Mouse (Mus musculus) embryo, embryonic 10 days (tissue): Measurements from ENCODE around the gene Nupl1.

ENCODE experiments used
- DNase-seq: peaks from one replicate; pipeline ENCODE4 v3.0.0-alpha.2; 2015; ENCODE audit warnings: low spot score

Gene Nupl1

DNA sequence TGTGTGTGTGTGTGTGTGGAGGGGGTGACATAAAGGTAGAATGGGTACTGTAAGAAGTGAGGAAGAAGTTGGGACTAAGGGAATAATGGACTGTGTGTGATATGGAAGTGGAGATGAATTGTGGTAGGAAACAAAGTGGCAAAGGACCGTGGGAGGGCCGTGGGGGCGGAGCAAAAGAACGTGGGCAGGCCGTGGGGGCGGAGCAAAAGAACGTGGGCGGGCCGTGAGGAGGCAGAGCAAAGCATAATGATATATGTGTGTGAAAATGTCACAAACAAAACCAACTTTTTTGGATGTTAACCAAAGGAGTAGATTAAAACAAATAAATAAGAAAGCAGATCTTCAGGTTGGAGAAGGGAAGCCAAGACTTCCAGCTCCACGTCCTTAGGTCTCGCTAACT, 98.9 kb downstream of the Nupl1 start:
- no peak for DNase-seq

DNA sequence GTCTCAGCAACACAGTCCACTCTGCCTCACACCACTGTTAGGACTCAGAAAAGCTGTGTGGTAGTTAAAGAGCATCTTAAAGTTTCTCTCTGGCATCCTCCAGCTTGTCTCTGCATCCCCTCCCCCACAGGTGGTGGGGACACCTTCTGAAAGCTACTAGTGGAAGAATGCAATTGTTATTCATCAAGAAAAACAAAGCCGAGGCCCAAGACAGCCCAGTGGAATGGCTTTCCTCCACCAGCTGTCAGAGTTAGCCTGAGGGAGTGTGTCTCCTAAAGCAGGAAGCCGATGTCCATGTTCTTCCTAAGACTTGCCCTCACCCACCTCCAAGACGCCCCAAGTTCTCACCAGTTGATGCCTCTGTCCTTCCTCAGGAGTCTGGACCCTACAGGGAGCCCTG, 102.3 kb downstream of the Nupl1 start:
- DNase-seq = no peak

DNA sequence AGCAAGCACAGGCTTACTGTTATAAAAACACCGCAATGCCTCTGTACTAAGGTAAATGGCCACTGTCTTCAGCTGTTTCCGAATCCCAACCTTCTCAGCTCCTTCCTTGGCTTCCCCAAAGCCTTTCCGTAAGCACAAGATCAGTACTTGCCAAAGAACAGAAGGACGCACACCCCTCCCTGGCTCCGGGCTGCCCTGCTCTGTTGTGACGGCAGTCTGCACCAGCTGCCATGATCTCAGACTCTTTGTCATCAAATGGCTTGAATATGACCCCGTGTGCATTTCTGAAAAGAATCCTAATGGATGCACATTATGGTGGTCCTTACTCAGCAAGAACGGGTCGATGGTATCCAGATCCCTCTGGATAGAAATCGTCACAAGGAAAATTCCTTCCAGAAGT, 108.0 kb downstream of the Nupl1 start:
- DNase-seq = no peak

DNA sequence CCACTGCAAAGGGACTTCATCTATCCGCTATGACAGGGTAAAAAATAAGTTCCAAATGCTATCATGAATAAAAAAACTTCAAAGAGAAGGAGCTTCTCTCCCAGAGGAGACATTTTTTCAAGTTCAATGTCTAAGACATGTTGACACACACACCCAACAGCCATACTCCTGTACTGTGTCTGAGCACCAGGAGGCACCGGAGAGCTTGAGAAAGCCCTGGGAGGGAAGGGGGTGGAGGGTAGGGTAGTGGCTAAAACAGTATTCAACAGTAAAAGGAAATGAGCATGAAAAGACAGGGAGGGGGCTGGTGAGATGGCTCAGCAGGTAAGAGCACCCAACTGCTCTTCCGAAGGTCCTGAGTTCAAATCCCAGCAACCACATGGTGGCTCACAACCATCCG, 112.9 kb downstream of the Nupl1 start:
- DNase-seq = no peak

DNA sequence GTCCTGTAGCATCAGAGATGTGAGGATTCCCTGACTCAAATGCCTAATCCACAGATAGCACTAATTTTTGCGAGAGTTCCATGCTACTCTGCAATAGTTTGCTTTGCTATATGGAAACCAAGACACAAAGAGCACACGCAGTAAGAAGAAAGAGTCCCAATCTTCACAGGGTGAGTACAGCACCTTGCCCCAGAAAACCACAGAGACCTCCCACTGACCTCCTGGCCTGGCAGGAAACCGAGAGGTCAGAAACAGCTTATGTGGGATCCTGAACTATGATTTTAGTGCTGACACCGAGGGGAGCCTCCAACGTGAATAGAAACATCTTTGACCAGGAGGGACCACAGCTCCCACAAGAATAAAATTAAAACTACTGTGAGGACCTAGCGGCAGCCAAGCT, 113.4 kb downstream of the Nupl1 start:
- DNase-seq = no peak

DNA sequence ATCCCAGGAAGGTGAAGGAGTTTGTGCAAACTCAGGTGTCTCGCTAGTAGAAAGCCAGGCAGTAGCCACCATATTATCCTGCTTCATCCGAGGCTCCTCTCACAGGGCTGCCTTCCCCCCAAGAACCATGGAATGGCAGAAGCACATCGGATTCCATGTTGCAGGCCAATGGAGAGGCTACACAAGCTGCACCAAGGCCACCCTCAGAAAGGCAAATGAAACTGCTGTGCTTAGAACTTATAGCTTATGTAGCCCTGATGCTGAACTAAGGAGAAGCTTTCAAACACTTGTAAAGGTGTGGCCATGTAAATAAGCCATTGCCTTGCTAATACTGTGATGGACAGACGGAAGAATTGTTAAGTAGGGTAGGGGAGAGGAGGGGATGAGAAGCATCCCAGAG, 115.4 kb downstream of the Nupl1 start:
- no peak for DNase-seq

DNA sequence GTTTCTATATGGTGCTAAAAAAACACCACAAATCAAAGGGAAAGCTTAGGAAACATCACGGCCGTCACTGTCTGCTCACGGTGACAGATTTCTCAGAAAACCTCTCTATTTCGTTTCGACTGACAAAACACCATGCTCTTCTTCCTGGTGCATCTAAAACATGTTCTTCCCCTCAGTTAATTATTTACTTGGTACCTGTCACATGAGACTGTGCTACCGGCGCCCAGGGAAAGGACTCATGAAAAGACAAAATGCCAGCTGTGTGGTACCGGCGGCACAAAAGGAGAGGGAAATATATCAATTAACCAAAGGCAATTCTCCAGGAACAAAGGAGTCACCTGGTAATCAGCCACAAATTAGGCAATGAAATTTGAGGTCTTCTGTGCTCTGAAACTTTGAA, 116.5 kb downstream of the Nupl1 start:
- no peak for DNase-seq
